Mouse (Mus musculus) testis, adult 2 months (tissue): ENCODE results near the gene Akt2.

Source experiments
- CTCF ChIP-seq: fragments of 200-500 bp; IDR thresholded peaks from 2 replicates; pipeline ENCODE4 v1.5.1; 2012; ENCODE audit warnings: low read depth, mild to moderate bottlenecking, inconsistent platforms, low read length, moderate library complexity; ENCODE audit not compliant: control insufficient read depth, insufficient read depth, insufficient replicate concordance
- POLR2A ChIP-seq: fragments of 200-500 bp; IDR thresholded peaks from 2 replicates; pipeline ENCODE4 v1.6.1; 2012; ENCODE audit warnings: low read depth, mild to moderate bottlenecking, inconsistent platforms, low read length, moderate library complexity; ENCODE audit not compliant: control insufficient read depth

- no peak for TF ChIP-seq POLR2A
- TF ChIP-seq CTCF: no peak
Observed at GRCm38 (mm10) chr7:27549597-27549996, 41.8 kb upstream of the Akt2 start.
